Mouse (Mus musculus): Measurements from ENCODE around the gene Lcp2. TPM values are rescaled to one million over a fixed set of nuclear protein-coding genes. Genes with fewer than 3 reads are reported as not detected.

Lcp2 gene
- total and polyA plus RNA-seq, 3 experiments: 55.7 to 70.0 (median 66.4) TPM

DNA sequence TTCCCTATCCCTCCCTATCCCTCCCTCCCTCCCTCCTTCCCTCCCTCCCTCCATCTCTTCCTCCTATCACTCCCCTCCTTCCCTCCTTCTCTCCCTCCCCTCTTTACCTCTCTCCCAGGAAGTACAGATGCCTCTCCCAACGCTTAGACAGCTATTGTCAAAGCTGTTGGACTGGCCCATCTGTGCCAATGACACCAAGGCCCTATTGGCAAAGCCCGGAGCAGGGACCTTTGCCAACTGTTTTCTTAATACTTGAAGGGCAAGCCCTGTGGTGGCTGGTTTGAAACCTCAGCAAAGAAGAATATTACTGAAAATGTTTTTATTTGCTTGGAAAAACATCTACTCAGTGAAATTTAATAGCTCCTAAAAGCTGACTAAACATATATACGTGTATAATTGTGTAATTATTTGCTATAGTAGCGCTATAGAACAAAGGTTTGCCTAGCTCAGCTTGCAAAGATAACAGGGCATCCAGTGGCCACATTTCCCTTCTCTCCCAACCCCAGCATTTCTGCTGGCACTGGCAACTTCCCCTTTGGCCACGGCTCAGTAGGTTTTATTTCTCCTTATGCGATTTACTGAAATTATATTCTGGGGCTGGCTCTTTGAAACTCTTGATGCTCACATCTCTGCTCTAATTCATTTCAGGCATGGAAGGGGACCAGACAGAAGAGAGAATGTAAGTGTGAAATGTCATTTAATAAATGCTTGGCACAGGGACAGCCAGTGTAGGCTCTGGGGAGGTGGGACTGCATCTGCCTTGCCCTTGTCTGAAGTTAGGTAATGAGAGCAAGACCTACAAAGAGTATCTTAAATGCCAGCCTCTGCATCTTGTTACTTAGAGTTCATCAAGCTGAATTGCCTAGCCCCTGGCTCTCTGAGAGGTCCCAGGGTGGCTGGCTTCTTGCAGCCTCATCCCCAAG, 33.1 kb downstream of the Lcp2 start:
- Histone ChIP-seq H3K9me3 (replicated peaks; ENCODE audit: insufficient read depth, low read length) (no peaks in the 10 kb centered on the region), H3K27me3 (ENCODE audit: control insufficient read depth in 1 of 2, insufficient read depth in 2 of 2, low read length in 2 of 2) (no peaks in the 10 kb centered on the region), H3K4me1 (ENCODE audit: control insufficient read depth in 1 of 2, insufficient read depth in 2 of 2, low read length in 2 of 2) (no peaks in the 10 kb centered on the region), H3K4me3 (ENCODE audit: control insufficient read depth in 1 of 2, insufficient read depth in 1 of 2, low read depth in 2 of 2, low read length in 2 of 2) (no peak overlapping the region), H3K79me2 (ENCODE audit: control insufficient read depth, insufficient read depth, low read length, poor library complexity) (no peaks in the 10 kb centered on the region), H3K36me3 (ENCODE audit: control insufficient read depth in 1 of 2, insufficient read depth in 2 of 2, low read length in 2 of 2) (peaks cover 6 to 49% of the 10 kb centered on the region in 2 experiments), H3K27ac (ENCODE audit: control insufficient read depth, low read depth, low read length) (no peak overlapping the region), H3K9ac (ENCODE audit: control insufficient read depth, low read depth, low read length, poor library complexity, severe bottlenecking) (no peak overlapping the region)
- TF ChIP-seq GATA1 (IDR thresholded peaks at IDR 0.05; ENCODE audit: low read depth, low read length): peak; percentile 44
- TF ChIP-seq JUND (IDR thresholded peaks at IDR 0.05; ENCODE audit: low read depth, low read length): no peak
- TF ChIP-seq EP300 (IDR thresholded peaks at IDR 0.05; ENCODE audit: low read depth in 1 of 2, low read length in 2 of 2): peak; percentile 8 to 32; a peak in 2 of 4 replicates
- TF ChIP-seq MEF2A (IDR thresholded peaks at IDR 0.05; ENCODE audit: extremely low read depth, insufficient replicate concordance, low read depth, low read length, poor library complexity, severe bottlenecking): no peak
- TF ChIP-seq SIN3A (IDR thresholded peaks at IDR 0.05; ENCODE audit: low read length): no peak
- no peak for TF ChIP-seq GABPA (IDR thresholded peaks at IDR 0.05; ENCODE audit: low read depth, low read length)
- peak; percentile 68 for DNase-seq (ENCODE audit: low read depth, low spot score)

GRCm38 (mm10) chr11:34083795-34084194, 37.1 kb downstream of the Lcp2 start:
- no peaks in the 10 kb centered on the region for H3K9me3 ChIP-seq (replicated peaks; ENCODE audit: insufficient read depth, low read length)
- H3K4me1 ChIP-seq (ENCODE audit: control insufficient read depth in 1 of 2, insufficient read depth in 2 of 2, low read length in 2 of 2): no peaks in the 10 kb centered on the region
- no peaks in the 10 kb centered on the region for H3K27me3 ChIP-seq (ENCODE audit: control insufficient read depth in 1 of 2, insufficient read depth in 2 of 2, low read length in 2 of 2)
- H3K9ac ChIP-seq (ENCODE audit: control insufficient read depth, low read depth, low read length, poor library complexity, severe bottlenecking): no peak overlapping the region
- H3K79me2 ChIP-seq (ENCODE audit: control insufficient read depth, insufficient read depth, low read length, poor library complexity): no peaks in the 10 kb centered on the region
- no peak overlapping the region for H3K27ac ChIP-seq (ENCODE audit: control insufficient read depth, low read depth, low read length)
- DNase-seq (ENCODE audit: low read depth, low spot score): no peak
- H3K4me3 ChIP-seq (ENCODE audit: control insufficient read depth in 1 of 2, insufficient read depth in 1 of 2, low read depth in 2 of 2, low read length in 2 of 2): no peak overlapping the region
- H3K36me3 ChIP-seq (ENCODE audit: control insufficient read depth in 1 of 2, insufficient read depth in 2 of 2, low read length in 2 of 2): peaks cover 6 to 44% of the 10 kb centered on the region in 2 experiments
- TF ChIP-seq ETS1 (IDR thresholded peaks at IDR 0.05; ENCODE audit: low read depth, low read length) (peak; percentile 14; the same call in 1 of the 2 replicates), ZNF384 (IDR thresholded peaks at IDR 0.05; ENCODE audit: low read depth, low read length) (no peak), EP300 (IDR thresholded peaks at IDR 0.05; ENCODE audit: low read depth in 1 of 2, low read length in 2 of 2) (0 out of 4 replicates have a peak, but pooled peaks of 1 of the 2 experiments have one; percentile 23)

DNA sequence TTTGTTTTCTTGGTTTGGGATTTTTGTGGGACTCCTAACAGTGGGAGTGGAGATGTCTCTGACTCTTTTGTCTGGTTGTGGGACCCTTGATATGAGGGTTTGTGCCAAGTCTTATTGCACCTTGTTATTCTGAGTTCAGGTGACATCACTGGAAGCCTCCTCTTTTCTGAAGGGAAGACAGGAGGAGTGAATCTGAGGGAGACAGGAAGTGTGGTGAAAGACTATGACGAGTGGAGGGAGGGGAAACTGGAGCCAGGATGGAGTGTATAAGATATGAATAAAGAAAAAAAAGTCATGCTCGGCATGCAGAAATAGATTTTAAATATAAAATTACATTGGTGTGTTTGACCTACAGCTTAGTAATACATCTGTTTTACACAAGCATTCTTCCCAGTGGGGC, 37.9 kb downstream of the Lcp2 start:
- no peaks in the 10 kb centered on the region for H3K79me2 ChIP-seq (ENCODE audit: control insufficient read depth, insufficient read depth, low read length, poor library complexity)
- no peaks in the 10 kb centered on the region for H3K9me3 ChIP-seq (replicated peaks; ENCODE audit: insufficient read depth, low read length)
- no peak for TF ChIP-seq MEF2A (IDR thresholded peaks at IDR 0.05; ENCODE audit: extremely low read depth, insufficient replicate concordance, low read depth, low read length, poor library complexity, severe bottlenecking)
- TF ChIP-seq EP300 (IDR thresholded peaks at IDR 0.05; ENCODE audit: low read depth in 1 of 2, low read length in 2 of 2): no peak
- H3K4me3 ChIP-seq (ENCODE audit: control insufficient read depth in 1 of 2, insufficient read depth in 1 of 2, low read depth in 2 of 2, low read length in 2 of 2): no peak overlapping the region
- peaks cover 2 to 52% of the 10 kb centered on the region in 2 experiments; a peak in 3 of 4 replicates for H3K36me3 ChIP-seq (ENCODE audit: control insufficient read depth in 1 of 2, insufficient read depth in 2 of 2, low read length in 2 of 2)
- no peak for DNase-seq (ENCODE audit: low read depth, low spot score)
- no peak overlapping the region for H3K9ac ChIP-seq (ENCODE audit: control insufficient read depth, low read depth, low read length, poor library complexity, severe bottlenecking)
- no peaks in the 10 kb centered on the region for H3K4me1 ChIP-seq (ENCODE audit: control insufficient read depth in 1 of 2, insufficient read depth in 2 of 2, low read length in 2 of 2)
- no peaks in the 10 kb centered on the region for H3K27me3 ChIP-seq (ENCODE audit: control insufficient read depth in 1 of 2, insufficient read depth in 2 of 2, low read length in 2 of 2)
- H3K27ac ChIP-seq (ENCODE audit: control insufficient read depth, low read depth, low read length): no peak overlapping the region
